Mouse (Mus musculus): ENCODE data around the gene Slit3.

Slit3 gene

GRCm38 (mm10) chr11:35204084-35204483, 83.1 kb downstream of the Slit3 start:
- Histone ChIP-seq H3K27me3 (ENCODE audit: insufficient read depth, low read length) (no peaks in the 10 kb centered on the region), H3K36me3 (ENCODE audit: insufficient read depth, low read length) (no peaks in the 10 kb centered on the region), H3K4me3 (replicated peaks; ENCODE audit: low read length) (no peak overlapping the region), H3K9me3 (ENCODE audit: low read length) (no peaks in the 10 kb centered on the region), H3K4me1 (replicated peaks; ENCODE audit: low read depth, low read length) (no peaks in the 10 kb centered on the region)
- TF ChIP-seq NANOG (IDR thresholded peaks at IDR 0.05; ENCODE audit: borderline replicate concordance, low read length) (no peak), CTCF (conservative IDR thresholded peaks at IDR 0.05; ENCODE audit: low read length) (no peak), POU5F1 (IDR thresholded peaks at IDR 0.05; ENCODE audit: borderline replicate concordance, low read length) (no peak)

DNA sequence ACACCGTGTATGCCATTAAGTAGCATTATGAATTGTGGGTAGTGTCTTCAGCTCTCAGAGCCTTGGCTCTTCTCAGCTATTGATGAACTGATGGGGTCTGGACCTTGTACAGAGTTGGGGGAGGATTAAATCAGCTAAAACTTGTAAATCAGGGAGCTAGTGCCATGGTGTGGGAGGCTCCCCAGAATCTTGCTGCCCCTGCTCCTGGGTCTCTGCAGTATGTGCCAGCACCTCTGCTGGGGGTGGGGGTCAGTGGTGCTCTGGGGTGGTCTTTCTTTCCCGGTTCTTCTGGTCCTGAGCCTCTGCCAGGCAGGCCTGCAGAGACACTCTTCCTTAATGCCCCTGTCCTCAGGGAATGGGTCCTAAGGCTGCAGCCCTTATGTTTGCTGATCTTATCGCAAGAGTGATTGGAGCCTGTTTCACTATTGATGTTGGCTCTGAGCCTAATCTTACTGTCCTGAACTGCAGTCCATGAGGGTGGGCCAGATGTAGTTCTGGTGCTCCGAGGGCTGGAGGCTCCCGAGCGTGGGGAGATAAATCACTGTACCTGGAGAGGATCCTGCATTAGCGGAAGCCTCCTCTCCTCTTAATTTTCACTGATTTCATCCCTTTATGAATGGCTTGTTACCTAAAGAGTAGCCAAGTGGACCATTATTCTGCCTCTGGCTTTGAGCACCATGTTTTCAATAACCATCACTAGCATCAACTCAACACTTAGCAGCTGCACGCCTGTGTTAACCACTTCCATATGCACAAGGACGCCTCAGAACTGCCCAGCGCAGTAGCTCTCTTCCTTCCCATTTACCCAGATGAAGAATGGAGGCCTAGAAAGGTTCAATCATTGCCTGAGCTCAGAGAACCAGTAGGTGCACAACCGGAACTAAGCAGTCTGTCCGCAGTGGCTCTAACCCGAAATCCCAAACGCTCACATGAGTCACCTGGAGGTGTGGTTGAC, 90.0 kb downstream of the Slit3 start:
- H3K27me3 ChIP-seq (ENCODE audit: insufficient read depth, low read length) = no peaks in the 10 kb centered on the region

GRCm38 (mm10) chr11:35224025-35224424, 103.0 kb downstream of the Slit3 start:
- no peak for TF ChIP-seq POU5F1 (IDR thresholded peaks at IDR 0.05; ENCODE audit: borderline replicate concordance, low read length)
- no peak for TF ChIP-seq CTCF (conservative IDR thresholded peaks at IDR 0.05; ENCODE audit: low read length)
- TF ChIP-seq NANOG (IDR thresholded peaks at IDR 0.05; ENCODE audit: borderline replicate concordance, low read length) = no peak
- no peaks in the 10 kb centered on the region for H3K36me3 ChIP-seq (ENCODE audit: insufficient read depth, low read length)

More for the DNA sequence above, 90.0 kb downstream of the Slit3 start:
- Histone ChIP-seq H3K36me3 (ENCODE audit: insufficient read depth, low read length) (no peaks in the 10 kb centered on the region), H3K4me3 (replicated peaks; ENCODE audit: low read length) (no peak overlapping the region), H3K4me1 (replicated peaks; ENCODE audit: low read depth, low read length) (no peaks in the 10 kb centered on the region), H3K9me3 (ENCODE audit: low read length) (no peaks in the 10 kb centered on the region)
- no peak for TF ChIP-seq CTCF (conservative IDR thresholded peaks at IDR 0.05; ENCODE audit: low read length)
- no peak for TF ChIP-seq NANOG (IDR thresholded peaks at IDR 0.05; ENCODE audit: borderline replicate concordance, low read length)
- no peak for TF ChIP-seq POU5F1 (IDR thresholded peaks at IDR 0.05; ENCODE audit: borderline replicate concordance, low read length)

GRCm38 (mm10) chr11:35231361-35232090, 110.5 kb downstream of the Slit3 start:
- Histone ChIP-seq H3K4me1 (replicated peaks; ENCODE audit: low read depth, low read length) (no peaks in the 10 kb centered on the region), H3K36me3 (ENCODE audit: insufficient read depth, low read length) (no peaks in the 10 kb centered on the region), H3K9me3 (ENCODE audit: low read length) (no peaks in the 10 kb centered on the region), H3K27me3 (ENCODE audit: insufficient read depth, low read length) (0 out of 2 replicates have a peak, but pooled peaks cover 2% of the 10 kb centered on the region), H3K4me3 (replicated peaks; ENCODE audit: low read length) (no peak overlapping the region)
- TF ChIP-seq CTCF (conservative IDR thresholded peaks at IDR 0.05; ENCODE audit: low read length) = no peak
- no peak for TF ChIP-seq NANOG (IDR thresholded peaks at IDR 0.05; ENCODE audit: borderline replicate concordance, low read length)
- no peak for TF ChIP-seq POU5F1 (IDR thresholded peaks at IDR 0.05; ENCODE audit: borderline replicate concordance, low read length)

More at GRCm38 (mm10) chr11:35224025-35224424, 103.0 kb downstream of the Slit3 start:
- no peaks in the 10 kb centered on the region for H3K9me3 ChIP-seq (ENCODE audit: low read length)
- no peaks in the 10 kb centered on the region for H3K4me1 ChIP-seq (replicated peaks; ENCODE audit: low read depth, low read length)
- 0 out of 2 replicates have a peak, but pooled peaks cover under 1% of the 10 kb centered on the region for H3K27me3 ChIP-seq (ENCODE audit: insufficient read depth, low read length)
- H3K4me3 ChIP-seq (replicated peaks; ENCODE audit: low read length) = no peak overlapping the region

GRCm38 (mm10) chr11:35232321-35232720, 111.3 kb downstream of the Slit3 start:
- Histone ChIP-seq H3K36me3 (ENCODE audit: insufficient read depth, low read length) (no peaks in the 10 kb centered on the region), H3K4me1 (replicated peaks; ENCODE audit: low read depth, low read length) (no peaks in the 10 kb centered on the region), H3K27me3 (ENCODE audit: insufficient read depth, low read length) (0 out of 2 replicates have a peak, but pooled peaks cover 2% of the 10 kb centered on the region), H3K9me3 (ENCODE audit: low read length) (no peaks in the 10 kb centered on the region), H3K4me3 (replicated peaks; ENCODE audit: low read length) (no peak overlapping the region)
- no peak for TF ChIP-seq POU5F1 (IDR thresholded peaks at IDR 0.05; ENCODE audit: borderline replicate concordance, low read length)

- H3K27me3 ChIP-seq (ENCODE audit: insufficient read depth, low read length) = no peaks in the 10 kb centered on the region
- H3K36me3 ChIP-seq (ENCODE audit: insufficient read depth, low read length) = no peaks in the 10 kb centered on the region
- no peak overlapping the region for H3K4me3 ChIP-seq (replicated peaks; ENCODE audit: low read length)
- H3K9me3 ChIP-seq (ENCODE audit: low read length) = no peaks in the 10 kb centered on the region
- TF ChIP-seq CTCF (conservative IDR thresholded peaks at IDR 0.05; ENCODE audit: low read length) = no peak
- no peak for TF ChIP-seq POU5F1 (IDR thresholded peaks at IDR 0.05; ENCODE audit: borderline replicate concordance, low read length)
- no peak for TF ChIP-seq NANOG (IDR thresholded peaks at IDR 0.05; ENCODE audit: borderline replicate concordance, low read length)
- H3K4me1 ChIP-seq (replicated peaks; ENCODE audit: low read depth, low read length) = no peaks in the 10 kb centered on the region
Measured at GRCm38 (mm10) chr11:35241379-35241778, 120.4 kb downstream of the Slit3 start.

GRCm38 (mm10) chr11:35243597-35243996, 122.6 kb downstream of the Slit3 start:
- TF ChIP-seq CTCF (conservative IDR thresholded peaks at IDR 0.05; ENCODE audit: low read length) (no peak), NANOG (IDR thresholded peaks at IDR 0.05; ENCODE audit: borderline replicate concordance, low read length) (no peak), POU5F1 (IDR thresholded peaks at IDR 0.05; ENCODE audit: borderline replicate concordance, low read length) (no peak)
- Histone ChIP-seq H3K4me3 (replicated peaks; ENCODE audit: low read length) (no peak overlapping the region), H3K36me3 (ENCODE audit: insufficient read depth, low read length) (no peaks in the 10 kb centered on the region), H3K9me3 (ENCODE audit: low read length) (no peaks in the 10 kb centered on the region), H3K4me1 (replicated peaks; ENCODE audit: low read depth, low read length) (no peaks in the 10 kb centered on the region), H3K27me3 (ENCODE audit: insufficient read depth, low read length) (peaks cover 6% of the 10 kb centered on the region; the same call in 1 of the 2 replicates)

- Histone ChIP-seq H3K27me3 (ENCODE audit: insufficient read depth, low read length) (peaks cover 6% of the 10 kb centered on the region; the same call in 1 of the 2 replicates), H3K36me3 (ENCODE audit: insufficient read depth, low read length) (no peaks in the 10 kb centered on the region), H3K9me3 (ENCODE audit: low read length) (no peaks in the 10 kb centered on the region), H3K4me3 (replicated peaks; ENCODE audit: low read length) (no peak overlapping the region), H3K4me1 (replicated peaks; ENCODE audit: low read depth, low read length) (no peaks in the 10 kb centered on the region)
- no peak for TF ChIP-seq POU5F1 (IDR thresholded peaks at IDR 0.05; ENCODE audit: borderline replicate concordance, low read length)
- TF ChIP-seq CTCF (conservative IDR thresholded peaks at IDR 0.05; ENCODE audit: low read length) = no peak
- TF ChIP-seq NANOG (IDR thresholded peaks at IDR 0.05; ENCODE audit: borderline replicate concordance, low read length) = no peak
Measured at GRCm38 (mm10) chr11:35244526-35244925, 123.5 kb downstream of the Slit3 start.

Data from E14TG2a.4 (cell line).